Mouse (Mus musculus): ENCODE measurements at regions not wholly inside any gene's neighbourhood (a gene's known extent, or its start where the extent isn't known, plus 50 kb on each side); places are given as distances from the start of the nearest gene placed in this dataset.
A peak's percentile ranks its signal among the peaks of the same experiment; 100 is the strongest.

- no peak for DNase-seq (ENCODE audit: low spot score in 2 of 2)
Observed at GRCm38 (mm10) chr2:114828192-114828591, 173.4 kb upstream of the Dph6 start.

GRCm38 (mm10) chr2:114835694-114836093 lies 180.9 kb upstream of the Dph6 start:
- DNase-seq (ENCODE audit: low spot score in 2 of 2), result no peak

GRCm38 (mm10) chr2:114843696-114844388 lies 189.1 kb upstream of the Dph6 start:
- DNase-seq (ENCODE audit: low spot score in 2 of 2), result no peak

GRCm38 (mm10) chr2:114844389-114844771 lies 189.6 kb upstream of the Dph6 start:
- DNase-seq (ENCODE audit: low spot score in 2 of 2), result no peak

GRCm38 (mm10) chr2:114848439-114848838 lies 193.7 kb upstream of the Dph6 start:
- DNase-seq (ENCODE audit: low spot score in 2 of 2), result no peak

GRCm38 (mm10) chr2:114848914-114849313 lies 194.2 kb upstream of the Dph6 start:
- DNase-seq (ENCODE audit: low spot score in 2 of 2), result no peak

GRCm38 (mm10) chr2:114853715-114854530 lies 199.2 kb upstream of the Dph6 start:
- DNase-seq (ENCODE audit: low spot score in 2 of 2), result peak; percentile 43 to 82

GRCm38 (mm10) chr2:114872272-114872671 lies 217.5 kb upstream of the Dph6 start:
- no peak for DNase-seq (ENCODE audit: low spot score in 2 of 2)

GRCm38 (mm10) chr2:114873090-114873489 lies 218.3 kb upstream of the Dph6 start:
- no peak for DNase-seq (ENCODE audit: low spot score in 2 of 2)

- no peak for DNase-seq (ENCODE audit: low spot score in 2 of 2)
Observed at GRCm38 (mm10) chr2:114879084-114879483, 224.3 kb upstream of the Dph6 start.

- DNase-seq (ENCODE audit: low spot score in 2 of 2), result no peak
Observed at GRCm38 (mm10) chr2:114879784-114880183, 225.0 kb upstream of the Dph6 start.

GRCm38 (mm10) chr2:114885734-114886260 lies 231.0 kb upstream of the Dph6 start:
- no peak for DNase-seq (ENCODE audit: low spot score in 2 of 2)

- no peak for DNase-seq (ENCODE audit: low spot score in 2 of 2)
Observed at GRCm38 (mm10) chr2:114898812-114899211, 244.0 kb upstream of the Dph6 start.

GRCm38 (mm10) chr2:114911845-114912500 lies 257.2 kb upstream of the Dph6 start:
- no peak for DNase-seq (ENCODE audit: low spot score in 2 of 2)

GRCm38 (mm10) chr2:114915025-114915690 lies 260.4 kb upstream of the Dph6 start:
- DNase-seq (ENCODE audit: low spot score in 2 of 2), result no peak

GRCm38 (mm10) chr2:114918420-114919332 lies 263.9 kb upstream of the Dph6 start:
- DNase-seq (ENCODE audit: low spot score in 2 of 2), result peak in 1 of 2 experiments; percentile 6

- no peak for DNase-seq (ENCODE audit: low spot score in 2 of 2)
Observed at GRCm38 (mm10) chr2:114923911-114924310, 269.1 kb upstream of the Dph6 start.

GRCm38 (mm10) chr2:114935436-114935835 lies 280.7 kb upstream of the Dph6 start:
- DNase-seq (ENCODE audit: low spot score in 2 of 2), result no peak

- no peak for DNase-seq (ENCODE audit: low spot score in 2 of 2)
Observed at GRCm38 (mm10) chr2:114938416-114939147, 283.8 kb upstream of the Dph6 start.

- DNase-seq (ENCODE audit: low spot score in 2 of 2), result no peak
Observed at GRCm38 (mm10) chr2:114966111-114966510, 311.3 kb upstream of the Dph6 start.

Measured in frontal cortex, postnatal 14 days (tissue).